Mouse (Mus musculus) cortical plate, adult 2 months (tissue): Measurements from ENCODE around the gene Olfr1310. TPM values are rescaled to one million over a fixed set of nuclear protein-coding genes. Genes with fewer than 3 reads are reported as not detected.
"Not testable (repeated sequence)": the region's sequence is repeated elsewhere in the genome, so short reads cannot be mapped to it uniquely, and the experiment has no call there.

Experiments used
- H3K27ac ChIP-seq: fragments of 200-500 bp; 2 replicates; pipeline ENCODE4 v1.5.1; 2012; ENCODE audit warnings: low read length, control low read depth, inconsistent platforms; ENCODE audit not compliant: insufficient read depth
- H3K4me1 ChIP-seq: fragments of 200-500 bp; 2 replicates; pipeline ENCODE4 v1.6.1; 2011; ENCODE audit warnings: low read length; ENCODE audit not compliant: control insufficient read depth, insufficient read depth
- H3K4me3 ChIP-seq: fragments of 200-500 bp; 2 replicates; pipeline ENCODE4 v1.5.1; 2011; ENCODE audit warnings: mild to moderate bottlenecking, low read length, control low read depth; ENCODE audit not compliant: insufficient read depth
- CTCF ChIP-seq: fragments of 200-500 bp; IDR thresholded peaks from 2 replicates; pipeline ENCODE4 v1.5.1; 2011; ENCODE audit warnings: mild to moderate bottlenecking, control low read depth, low read length; ENCODE audit not compliant: insufficient read depth; ENCODE audit errors: extremely low read depth
- POLR2A ChIP-seq: fragments of 200-500 bp; IDR thresholded peaks from 2 replicates; pipeline ENCODE4 v1.6.1; 2011; ENCODE audit warnings: mild to moderate bottlenecking, low read length, control low read depth; ENCODE audit not compliant: insufficient read depth; ENCODE audit errors: extremely low read depth
- polyA plus RNA-seq: library from polyadenylated mRNA; depleted of rRNA; stranded (reverse); fragments of >200 nt; gene quantifications from 2 replicates; pipeline ENCODE4 v1.2.3, GENCODE M21; 2012; rRNA removed

Olfr1310 gene
- polyA plus RNA-seq = not detected in 2 replicates

DNA sequence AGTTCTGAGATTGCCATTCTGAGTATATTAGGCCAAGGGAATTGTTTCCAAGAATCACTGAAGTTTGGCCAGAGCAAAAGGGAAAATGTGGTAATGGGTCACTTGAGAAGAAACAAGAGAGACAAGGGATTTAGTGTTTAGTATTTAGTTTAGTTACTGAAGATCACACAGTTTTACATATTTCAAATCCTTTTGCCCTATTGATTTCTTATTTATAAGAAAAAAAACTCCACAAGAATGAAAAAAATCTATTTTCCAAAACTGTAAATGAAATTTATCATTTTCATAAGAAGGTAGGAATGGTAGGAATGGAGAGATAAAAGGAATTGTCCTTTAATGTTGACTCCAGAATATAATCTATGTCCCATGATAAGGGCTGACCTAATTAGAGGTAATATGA is at the start of gene Olfr1310:
TSS of gene Olfr1310 (minus strand) at position 101 of the 400 bp plus-strand sequence.
- Histone ChIP-seq H3K4me3 (no peak within 1 kb of the TSS), H3K4me1 (no peaks in the 10 kb centered on the region), H3K27ac (no peak within 1 kb of the TSS)
- no peak for TF ChIP-seq POLR2A
- no peak for TF ChIP-seq CTCF

DNA sequence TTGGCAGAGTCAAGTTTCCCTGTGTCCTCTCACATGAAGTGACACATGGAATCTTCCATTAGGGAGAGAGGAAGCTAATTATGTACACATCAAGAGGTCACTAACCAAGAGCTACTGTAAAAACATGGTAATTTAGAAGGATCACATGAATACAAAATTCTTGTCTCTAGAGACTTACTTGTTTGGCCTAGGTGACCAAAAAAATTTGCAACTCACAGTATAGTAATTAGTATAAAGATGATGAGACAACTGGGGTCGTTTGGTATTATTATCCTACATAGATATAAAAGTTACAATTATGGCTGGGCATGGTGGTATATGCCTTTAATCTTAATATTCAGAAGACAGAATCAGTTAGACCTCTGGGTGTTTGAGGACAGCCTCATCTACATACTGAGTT is 37.6 kb upstream of the Olfr1310 start, which contains the start of gene Olfr1312:
TSS of gene Olfr1312 (minus strand) at position 101 of the 400 bp plus-strand sequence.
- TF ChIP-seq POLR2A = no peak
- no peak for TF ChIP-seq CTCF
- H3K4me3 ChIP-seq = no peak within 1 kb of the TSS
- no peak within 1 kb of the TSS for H3K27ac ChIP-seq
- no peaks in the 10 kb centered on the region for H3K4me1 ChIP-seq

DNA sequence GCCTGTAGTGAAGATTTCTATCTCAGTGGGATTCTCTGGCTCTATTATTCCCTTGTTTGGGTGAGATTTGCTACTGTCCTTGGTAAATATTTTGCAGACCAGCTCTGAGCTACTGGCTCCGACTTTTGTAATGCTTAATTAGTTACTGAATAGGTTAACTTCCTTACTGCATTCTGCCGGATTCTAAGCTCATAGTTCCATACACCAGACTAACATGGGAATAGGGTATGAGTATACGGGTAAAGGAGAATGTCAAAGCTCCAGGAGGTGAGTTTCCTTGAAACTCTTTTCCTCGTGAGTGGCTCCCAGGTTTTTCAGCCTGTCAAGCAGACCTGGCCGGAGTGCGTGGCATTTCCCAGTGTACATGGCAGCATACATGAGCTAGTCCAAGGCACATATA is 14.5 kb upstream of the Olfr1310 start:
- H3K4me1 ChIP-seq, H3K27ac ChIP-seq, H3K4me3 ChIP-seq: not testable (repeated sequence)

DNA sequence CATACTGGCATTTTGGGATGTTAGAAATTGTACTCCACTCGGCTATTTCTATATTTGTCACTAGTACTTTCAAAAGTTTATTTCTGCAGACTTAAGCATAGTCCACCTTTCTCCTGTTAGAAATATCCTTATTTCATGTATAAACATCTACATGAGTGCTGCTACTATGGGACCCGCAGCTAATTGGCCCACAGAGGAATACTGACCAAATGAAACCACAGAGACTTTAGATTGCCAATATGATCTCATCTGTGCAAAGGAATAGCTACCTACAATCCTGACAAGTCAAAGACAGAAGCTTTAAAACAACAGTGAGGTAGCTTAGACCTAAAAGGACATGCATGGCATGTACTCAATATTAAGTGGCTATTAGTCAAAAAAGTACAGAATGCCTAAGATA is 11.8 kb upstream of the Olfr1310 start, which contains the start of gene Olfr1311:
TSS of gene Olfr1311 (minus strand) at position 101 of the 400 bp plus-strand sequence.
- Histone ChIP-seq H3K4me1 (no peaks in the 10 kb centered on the region), H3K4me3 (no peak within 1 kb of the TSS), H3K27ac (no peak within 1 kb of the TSS)
- TF ChIP-seq POLR2A (no peak), CTCF (no peak)

DNA sequence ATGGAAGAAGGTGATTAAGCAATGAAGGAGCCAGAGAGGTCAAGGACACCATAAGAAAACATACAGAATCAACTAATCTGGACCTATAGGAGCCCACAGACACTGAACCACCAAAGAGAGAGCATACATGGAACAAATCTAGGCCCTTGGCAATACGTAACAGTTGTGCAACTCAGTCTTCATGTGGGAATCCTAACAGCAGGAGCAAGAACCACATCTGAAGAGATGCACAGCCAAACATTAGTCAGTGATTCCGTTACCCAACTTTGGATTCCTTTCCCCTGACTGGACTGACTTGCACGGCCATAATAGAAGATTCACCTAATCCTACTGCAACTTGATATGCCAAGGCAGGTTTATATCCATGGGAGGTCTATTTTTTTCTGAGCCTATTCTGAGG is 2.4 kb upstream of the Olfr1310 start:
- Histone ChIP-seq H3K4me1 (no peaks in the 10 kb centered on the region), H3K4me3 (no peak overlapping the region), H3K27ac (no peak overlapping the region)
- TF ChIP-seq POLR2A = no peak
- TF ChIP-seq CTCF = no peak

DNA sequence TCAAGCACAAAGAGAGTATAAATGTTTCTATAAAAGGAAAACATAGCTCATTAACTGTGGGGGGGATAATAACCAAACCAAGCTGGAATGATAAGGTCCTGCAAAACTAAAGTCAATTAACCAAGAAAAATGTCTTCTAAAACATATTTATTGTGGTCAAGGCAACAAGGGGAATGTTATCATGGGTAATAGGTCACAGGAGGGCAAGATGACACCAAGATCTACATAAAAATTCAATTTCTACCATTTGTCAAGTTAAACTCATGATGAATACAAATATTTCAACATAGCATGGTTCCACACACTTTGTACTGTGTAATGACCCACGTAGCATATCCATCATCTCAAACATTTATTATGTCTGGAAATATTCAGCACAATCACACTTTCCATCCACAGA is 22.3 kb downstream of the Olfr1310 start, which contains the start of gene Olfr1309:
TSS of gene Olfr1309 (minus strand) at position 101 of the 400 bp plus-strand sequence.
- no peak for TF ChIP-seq POLR2A
- no peak for TF ChIP-seq CTCF
- no peaks in the 10 kb centered on the region for H3K4me1 ChIP-seq
- no peak within 1 kb of the TSS for H3K27ac ChIP-seq
- no peak within 1 kb of the TSS for H3K4me3 ChIP-seq

DNA sequence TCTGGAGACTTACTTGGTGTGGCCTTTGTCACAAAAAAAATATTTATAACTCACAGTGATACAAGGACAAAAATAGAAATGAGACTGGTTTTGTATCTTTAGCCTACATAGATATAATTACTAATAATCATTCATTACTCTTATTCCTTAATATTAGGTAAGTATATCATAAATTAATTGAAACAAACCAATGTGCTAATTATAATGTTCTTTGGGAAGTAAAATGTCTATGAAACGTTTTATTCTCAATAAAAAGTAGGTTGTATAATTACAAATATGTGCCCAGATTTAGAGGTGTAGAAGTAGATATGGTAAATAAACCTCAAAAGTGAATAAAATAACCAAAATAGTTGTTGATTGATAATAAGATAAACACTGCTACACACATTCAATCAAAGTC is 47.7 kb downstream of the Olfr1310 start, which contains the start of gene Olfr1308:
TSS of gene Olfr1308 (minus strand) at position 101 of the 400 bp plus-strand sequence.
- TF ChIP-seq CTCF = no peak
- no peak for TF ChIP-seq POLR2A

More for the DNA sequence above, 47.7 kb downstream of the Olfr1310 start, which contains the start of gene Olfr1308:
- H3K4me1 ChIP-seq = no peaks in the 10 kb centered on the region
- no peak within 1 kb of the TSS for H3K27ac ChIP-seq
- H3K4me3 ChIP-seq = no peak within 1 kb of the TSS

Other genes starting within 250 kb of the Olfr1310 start
- gene Olfr1302, start 235.3 kb downstream of the Olfr1310 start, polyA plus RNA-seq = not detected in 2 replicates
- gene Olfr1303, start 192.4 kb downstream of the Olfr1310 start, polyA plus RNA-seq = not detected in 2 replicates
- gene Olfr1305, start 135.6 kb downstream of the Olfr1310 start, polyA plus RNA-seq = not detected in 2 replicates
- not detected in 2 replicates for gene Olfr1306, start 96.4 kb downstream of the Olfr1310 start, polyA plus RNA-seq
- not detected in 2 replicates for gene Olfr1307, start 63.3 kb downstream of the Olfr1310 start, polyA plus RNA-seq
- not detected in 2 replicates for gene Olfr1308, start 47.8 kb downstream of the Olfr1310 start, polyA plus RNA-seq
- not detected in 2 replicates for gene Olfr1309, start 22.4 kb downstream of the Olfr1310 start, polyA plus RNA-seq
- not detected in 2 replicates for gene Olfr1311, start 11.7 kb upstream of the Olfr1310 start, polyA plus RNA-seq
- not detected in 2 replicates for gene Olfr1312, start 37.5 kb upstream of the Olfr1310 start, polyA plus RNA-seq
- not detected in 2 replicates for gene Olfr1313, start 65.1 kb upstream of the Olfr1310 start, polyA plus RNA-seq
- not detected in 2 replicates for gene Olfr1314, start 84.1 kb upstream of the Olfr1310 start, polyA plus RNA-seq
- gene Olfr1315-ps1, start 102.7 kb upstream of the Olfr1310 start, polyA plus RNA-seq = not detected in 2 replicates
- gene Olfr1316, start 122.3 kb upstream of the Olfr1310 start, polyA plus RNA-seq = not detected in 2 replicates
- not detected in 2 replicates for gene Olfr1317, start 127.6 kb upstream of the Olfr1310 start, polyA plus RNA-seq
- not detected in 2 replicates for gene Olfr1318, start 141.5 kb upstream of the Olfr1310 start, polyA plus RNA-seq
- 332 and 337 TPM in 2 replicates for gene Lpcat4, start 226.8 kb upstream of the Olfr1310 start, polyA plus RNA-seq
- gene Nutm1, start 246.6 kb upstream of the Olfr1310 start, polyA plus RNA-seq = 0.08 and 0.10 TPM in 2 replicates
- gene Nop10, start 249.2 kb upstream of the Olfr1310 start, polyA plus RNA-seq = 92.6 and 101 TPM in 2 replicates